Mouse (Mus musculus): ENCODE results near the gene Clasrp.
A peak's percentile ranks its signal among the peaks of the same experiment; 100 is the strongest.

The Clasrp gene

GRCm38 (mm10) chr7:19561765-19562642 is 42.3 kb downstream of the Clasrp start:
- DNase-seq: peak; percentile 95

- DNase-seq: no peak
Observed at GRCm38 (mm10) chr7:19561431-19561764, 42.9 kb downstream of the Clasrp start.

- peak; percentile 35 for DNase-seq
Observed at GRCm38 (mm10) chr7:19560491-19561260, 43.6 kb downstream of the Clasrp start.

DNA sequence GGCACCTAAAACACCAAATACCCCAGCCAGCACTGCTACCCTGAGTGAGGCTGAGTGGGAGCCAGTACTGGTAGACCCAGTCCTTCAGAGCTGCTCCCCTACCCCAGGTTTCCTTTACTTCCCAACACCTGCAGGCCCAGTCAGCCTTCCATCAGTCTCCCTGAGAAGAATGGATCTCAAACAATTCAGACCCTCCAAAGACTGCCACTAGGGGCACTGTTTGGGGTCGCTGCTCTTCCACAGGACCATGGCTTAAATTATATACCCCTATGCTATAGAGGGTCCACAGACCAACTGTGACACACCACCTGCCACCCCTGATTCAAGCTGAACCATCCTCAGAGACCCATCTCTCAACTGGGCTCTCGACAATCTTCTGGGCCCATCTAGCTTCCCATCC is 45.3 kb downstream of the Clasrp start:
- no peak for DNase-seq

GRCm38 (mm10) chr7:19557982-19558900 is 46.0 kb downstream of the Clasrp start:
- DNase-seq: peak; percentile 22

DNA sequence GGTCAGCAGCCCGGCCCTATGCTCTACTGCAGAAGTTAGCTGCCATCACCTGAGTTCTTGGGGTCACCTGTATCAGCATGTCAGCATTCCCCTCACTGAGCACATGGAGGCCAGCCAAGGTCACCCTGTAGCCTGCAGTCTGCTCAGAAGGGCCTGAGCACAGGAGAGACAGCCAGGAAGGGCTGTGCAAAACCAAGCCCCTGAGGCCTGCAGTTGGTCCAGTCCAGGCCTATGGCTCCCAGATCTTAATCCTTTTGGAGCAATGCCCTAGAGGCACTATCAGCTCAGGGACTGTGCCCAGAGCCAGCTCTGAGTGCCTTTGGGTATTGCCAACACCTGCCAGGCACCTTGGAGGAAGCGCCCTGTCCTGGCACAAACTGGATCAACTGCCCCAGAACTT is 47.2 kb downstream of the Clasrp start:
- DNase-seq: peak; percentile 52

- DNase-seq: no peak
Observed at GRCm38 (mm10) chr7:19554168-19554567, 50.1 kb downstream of the Clasrp start.

DNA sequence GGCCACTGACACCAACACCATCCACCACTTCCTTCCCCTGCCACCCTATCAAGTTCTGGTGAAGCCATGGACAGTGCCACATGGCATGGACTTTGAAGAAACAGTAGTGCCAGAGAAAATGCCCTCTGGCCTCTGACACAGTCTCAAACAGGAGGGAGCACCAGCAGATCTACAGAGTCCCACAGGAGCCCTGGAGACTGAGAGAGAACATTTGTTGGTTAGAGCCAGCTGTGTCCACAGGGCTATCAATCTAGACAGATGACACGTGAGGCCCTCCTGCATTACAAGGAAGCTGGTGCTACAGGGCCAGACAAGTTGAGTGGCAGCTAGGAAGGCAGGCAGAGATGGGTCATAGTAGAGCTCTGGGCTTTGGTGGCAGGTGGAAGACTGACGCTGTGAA is 51.8 kb downstream of the Clasrp start:
- DNase-seq: no peak

DNA sequence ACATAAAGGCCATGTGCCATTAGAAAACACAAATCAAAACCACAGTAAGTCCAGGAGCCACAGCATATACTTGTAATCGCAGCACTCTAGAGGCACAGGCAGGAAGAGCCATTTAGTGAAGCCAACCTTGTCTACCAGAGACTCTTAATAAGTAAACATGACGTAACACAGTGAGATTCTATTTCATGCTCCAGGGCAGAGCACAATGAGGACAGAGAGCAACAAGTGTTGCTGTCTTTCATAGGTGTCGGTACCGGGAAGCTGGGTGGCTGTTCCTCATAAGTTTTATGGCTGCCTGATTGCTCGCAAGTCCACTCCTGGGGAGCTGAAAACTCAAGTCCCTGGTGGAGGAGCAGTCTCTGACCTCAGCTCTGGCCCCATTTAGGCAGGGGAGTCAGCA is 52.7 kb downstream of the Clasrp start:
- DNase-seq: no peak

- no peak for DNase-seq
Observed at GRCm38 (mm10) chr7:19549394-19549793, 54.9 kb downstream of the Clasrp start.

DNA sequence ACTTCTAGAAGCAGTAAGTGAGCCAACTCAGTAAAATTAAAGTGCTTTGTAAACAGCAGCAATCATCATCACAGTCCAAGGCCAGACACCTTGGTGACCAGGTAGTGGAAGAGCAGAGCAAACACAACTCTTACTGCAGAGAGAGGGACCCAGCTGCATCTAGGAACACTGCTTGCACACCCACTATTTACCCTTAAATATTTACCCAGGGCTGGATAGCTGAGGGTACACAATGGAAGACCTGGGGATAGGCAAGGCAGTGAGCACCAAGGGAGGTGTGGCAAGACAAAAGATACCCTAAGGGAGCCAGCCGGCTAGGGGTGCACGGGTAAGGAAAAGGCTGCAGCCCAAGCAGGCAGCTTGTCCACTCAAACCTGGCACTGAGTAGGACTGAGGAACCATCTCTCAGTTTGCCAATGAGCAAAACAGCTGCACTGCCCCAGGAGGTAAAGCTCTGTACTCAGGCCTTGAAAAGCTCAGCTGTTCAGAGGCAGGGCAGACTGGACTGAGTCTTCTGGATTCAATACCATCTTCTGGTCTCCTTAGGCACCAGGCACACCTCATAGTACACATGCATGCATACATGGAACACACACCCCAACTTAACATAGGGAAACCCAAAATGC is 56.8 kb downstream of the Clasrp start:
- no peak for DNase-seq

DNA sequence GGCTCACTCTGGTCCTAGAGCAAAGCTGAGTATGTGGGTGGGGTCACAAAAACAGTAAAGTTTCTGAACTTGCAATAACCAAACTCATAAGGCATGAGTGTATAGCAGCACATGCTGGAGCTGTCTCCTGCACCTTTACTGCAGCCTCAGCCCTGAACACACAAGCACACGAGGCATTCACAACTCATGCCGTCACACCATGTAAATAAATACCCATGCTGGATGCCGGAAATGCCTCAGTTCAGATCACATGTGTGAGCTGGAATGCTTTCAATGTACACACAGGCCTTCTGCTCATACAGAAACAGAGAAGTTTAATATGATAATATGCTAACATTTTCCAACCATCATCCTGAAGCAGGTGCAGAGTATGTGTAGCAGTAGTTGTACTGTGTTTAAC is 58.3 kb downstream of the Clasrp start:
- no peak for DNase-seq

GRCm38 (mm10) chr7:19543584-19543983 is 60.7 kb downstream of the Clasrp start:
- DNase-seq: peak; percentile 38

GRCm38 (mm10) chr7:19542155-19542691 is 62.1 kb downstream of the Clasrp start:
- peak; percentile 23 for DNase-seq

GRCm38 (mm10) chr7:19541681-19542154 is 62.6 kb downstream of the Clasrp start:
- DNase-seq: no peak

GRCm38 (mm10) chr7:19540771-19541566 is 63.3 kb downstream of the Clasrp start:
- no peak for DNase-seq

DNA sequence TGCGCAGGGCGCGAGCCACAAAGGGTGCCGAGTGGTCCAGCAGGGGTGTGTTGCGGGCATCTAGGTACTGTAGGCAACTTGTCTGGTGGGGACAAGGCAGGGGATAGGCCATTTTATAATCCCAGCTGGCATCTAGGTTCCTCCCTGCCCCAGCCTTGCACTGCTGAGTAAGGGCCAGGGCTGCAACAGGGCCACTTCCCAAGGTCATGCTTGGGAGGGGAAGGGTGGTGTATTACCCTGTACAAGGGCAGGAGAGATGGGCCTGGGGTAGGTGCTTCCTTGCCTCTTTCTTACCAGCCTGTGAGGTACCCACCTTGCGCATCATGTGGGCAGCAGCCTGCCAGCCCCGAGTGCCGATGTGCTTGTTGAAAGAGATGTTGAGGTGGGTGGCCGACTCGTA is 69.6 kb downstream of the Clasrp start:
- DNase-seq: no peak

- DNase-seq: no peak
Observed at GRCm38 (mm10) chr7:19532240-19532639, 72.0 kb downstream of the Clasrp start.

- DNase-seq: peak; percentile 24
Observed at GRCm38 (mm10) chr7:19531077-19531476, 73.2 kb downstream of the Clasrp start.

Measured in kidney, postnatal 14 days (tissue).